Mouse (Mus musculus) ovary, adult 18-20 months (tissue): ENCODE results near the gene Amer2.
A peak's percentile ranks its signal among the peaks of the same experiment; 100 is the strongest.
"Not testable (repeated sequence)": the region's sequence is repeated elsewhere in the genome, so short reads cannot be mapped to it uniquely, and the experiment has no call there.

ENCODE experiments used
- DNase-seq: peaks from one replicate; pipeline ENCODE4 v3.0.0; 2022; ENCODE audit warnings: low spot score, mixed read lengths

Gene Amer2

GRCm38 (mm10) chr14:60372821-60373309 is at the start of gene Amer2:
Gene Amer2, plus strand, starts transcription at chr14:60373259.
- no peak for DNase-seq

- DNase-seq = not testable (repeated sequence)
Measured at GRCm38 (mm10) chr14:60340001-60340400, 33.1 kb upstream of the Amer2 start.

GRCm38 (mm10) chr14:60340570-60340969 is 32.5 kb upstream of the Amer2 start:
- DNase-seq = no peak

- no peak for DNase-seq
Measured at GRCm38 (mm10) chr14:60345326-60345876, 27.7 kb upstream of the Amer2 start.

- DNase-seq = no peak
Measured at GRCm38 (mm10) chr14:60358347-60358746, 14.7 kb upstream of the Amer2 start.

GRCm38 (mm10) chr14:60361380-60362212 is 11.5 kb upstream of the Amer2 start:
- no peak for DNase-seq

- no peak for DNase-seq
Measured at GRCm38 (mm10) chr14:60366729-60367128, 6.3 kb upstream of the Amer2 start.

- no peak for DNase-seq
Measured at GRCm38 (mm10) chr14:60368769-60369666, 4.0 kb upstream of the Amer2 start.

GRCm38 (mm10) chr14:60369667-60370315 is 3.3 kb upstream of the Amer2 start:
- DNase-seq = no peak

- DNase-seq = no peak
Measured at GRCm38 (mm10) chr14:60377107-60377506, 4.0 kb downstream of the Amer2 start.

- no peak for DNase-seq
Measured at GRCm38 (mm10) chr14:60377546-60377945, 4.5 kb downstream of the Amer2 start.

- DNase-seq = peak; percentile 58
Measured at GRCm38 (mm10) chr14:60378057-60378565, 5.1 kb downstream of the Amer2 start.

GRCm38 (mm10) chr14:60378566-60379322 is 5.7 kb downstream of the Amer2 start:
- DNase-seq = no peak

GRCm38 (mm10) chr14:60379323-60379957 is 6.4 kb downstream of the Amer2 start:
- no peak for DNase-seq

- DNase-seq = no peak
Measured at GRCm38 (mm10) chr14:60379958-60380330, 6.9 kb downstream of the Amer2 start.

GRCm38 (mm10) chr14:60381671-60382070 is 8.6 kb downstream of the Amer2 start:
- no peak for DNase-seq

- DNase-seq = no peak
Measured at GRCm38 (mm10) chr14:60383816-60384215, 10.8 kb downstream of the Amer2 start.

GRCm38 (mm10) chr14:60384269-60384668 is 11.2 kb downstream of the Amer2 start:
- DNase-seq = no peak

- no peak for DNase-seq
Measured at GRCm38 (mm10) chr14:60385079-60385643, 12.1 kb downstream of the Amer2 start.
